Mouse (Mus musculus) bone marrow macrophage, adult 2 months (primary cell): ENCODE results near the gene Arl10.

ENCODE experiments used
- CTCF ChIP-seq: IDR thresholded peaks from 2 replicates; pipeline ENCODE4 v1.5.1; 2012; ENCODE audit warnings: low read depth, mild to moderate bottlenecking, low read length, moderate library complexity
- POLR2A ChIP-seq: IDR thresholded peaks from 2 replicates; pipeline ENCODE4 v1.6.1; 2012; ENCODE audit warnings: mild to moderate bottlenecking, low read depth, low read length, borderline replicate concordance

GRCm38 (mm10) chr13:54596870-54597269, 22.1 kb downstream of the Arl10 start:
- TF ChIP-seq POLR2A (no peak), CTCF (no peak)
